Mouse (Mus musculus) embryonic facial prominence, embryonic 12.5 days (tissue): ENCODE measurements around the gene Cdx4. TPM values are rescaled to one million over a fixed set of nuclear protein-coding genes. Genes with fewer than 3 reads are reported as not detected.
A peak's percentile ranks its signal among the peaks of the same experiment; 100 is the strongest.

Experiments
- ATAC-seq: fragments of 200-750 bp; cut with Nextera tagmentation; 2 replicates; pipeline ENCODE4 v1.8.0; 2017; ENCODE audit not compliant: insufficient number of reproducible peaks, insufficient read depth, low FRiP score, low TSS enrichment
- H3K27ac ChIP-seq: fragments of 300-500 bp; sonication (generic); 2 replicates; pipeline ENCODE4 v1.5.1; 2016; ENCODE audit warnings: mild to moderate bottlenecking
- H3K27me3 ChIP-seq: fragments of 300-500 bp; sonication (generic); 2 replicates; pipeline ENCODE4 v1.6.1; 2016; ENCODE audit warnings: mild to moderate bottlenecking, moderate library complexity
- H3K36me3 ChIP-seq: fragments of 300-500 bp; sonication (generic); 2 replicates; pipeline ENCODE4 v1.6.1; 2016; ENCODE audit warnings: mild to moderate bottlenecking
- H3K4me1 ChIP-seq: fragments of 300-500 bp; sonication (generic); 2 replicates; pipeline ENCODE4 v1.6.1; 2016
- H3K4me2 ChIP-seq: fragments of 300-500 bp; sonication (generic); replicated peaks from 2 replicates; pipeline ENCODE4 v1.6.1; 2016; ENCODE audit warnings: mild to moderate bottlenecking, moderate library complexity
- H3K4me3 ChIP-seq: fragments of 300-500 bp; sonication (generic); 2 replicates; pipeline ENCODE4 v1.5.1; 2016; ENCODE audit warnings: mild to moderate bottlenecking
- H3K9ac ChIP-seq: fragments of 300-500 bp; sonication (generic); 2 replicates; pipeline ENCODE4 v1.6.1; 2016; ENCODE audit warnings: mild to moderate bottlenecking, moderate library complexity
- H3K9me3 ChIP-seq: fragments of 300-500 bp; sonication (generic); 2 replicates; pipeline ENCODE4 v1.6.1; 2016; ENCODE audit warnings: mild to moderate bottlenecking, moderate library complexity
- WGBS: fragments of 180-500 bp; shearing (Covaris S2); methylation state at CpG from one replicate; pipeline ENCODE4 v1.1.7; 2016; 5-methylcytosine and 5-hydroxymethylcytosine counted together
- polyA plus RNA-seq: library from polyadenylated mRNA; unstranded; fragments of >200 nt; fragmentation: Nextera tagmentation; extraction: Ambion mirVana; gene quantifications from 2 replicates; pipeline ENCODE4 v1.2.1, GENCODE M21; 2016

Gene Cdx4
- polyA plus RNA-seq, 1 experiment from 2014 or later, result not detected

GRCm38 (mm10) chrX:103331125-103331858 lies 10.1 kb downstream of the Cdx4 start:
- H3K4me3 ChIP-seq, result no peak overlapping the region
- no peaks in the 10 kb centered on the region for H3K36me3 ChIP-seq
- no peak overlapping the region for H3K4me2 ChIP-seq
- no peaks in the 10 kb centered on the region for H3K9me3 ChIP-seq
- no peak overlapping the region for H3K9ac ChIP-seq
- no peaks in the 10 kb centered on the region for H3K4me1 ChIP-seq
- no peak overlapping the region for H3K27ac ChIP-seq
- no peak for ATAC-seq
- 63% methylated on average over 5 of the region's 5 CpGs for WGBS
- peaks cover 21% of the 10 kb centered on the region for H3K27me3 ChIP-seq

DNA sequence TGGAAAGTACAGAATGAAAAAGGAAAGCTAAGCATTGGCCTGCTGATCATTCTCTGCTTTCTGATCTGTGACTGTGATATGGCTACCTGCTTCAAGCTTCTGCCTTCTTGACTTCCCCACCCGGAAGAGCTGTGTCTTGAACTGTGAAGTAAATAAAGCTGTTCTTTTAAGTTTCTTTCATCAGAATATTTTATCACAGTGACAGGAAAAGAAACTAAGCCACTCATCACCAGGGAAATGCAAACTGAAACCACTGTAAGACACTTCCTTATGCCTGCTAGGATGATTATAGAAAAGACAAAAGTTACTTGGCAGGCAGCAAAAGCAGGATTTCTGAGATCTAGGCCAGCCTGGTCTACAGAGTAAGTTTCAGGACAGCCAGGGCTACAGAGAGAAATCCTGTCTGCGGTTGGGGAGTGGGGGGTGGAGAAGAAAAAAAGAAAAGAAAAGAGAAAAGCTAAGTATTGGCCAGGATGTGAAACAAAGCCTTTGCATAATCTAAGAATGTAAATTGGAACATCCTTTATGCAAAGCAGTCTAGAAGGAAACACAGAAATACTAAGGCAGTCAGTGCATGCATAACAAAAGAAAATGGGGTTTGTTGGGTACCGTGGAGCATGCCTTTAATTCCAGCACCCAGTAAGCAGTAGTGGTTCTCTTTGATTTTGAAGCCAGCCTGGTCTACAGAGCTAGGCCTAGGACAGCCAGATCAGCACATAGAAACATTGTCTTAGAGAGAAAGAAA lies 20.3 kb downstream of the Cdx4 start:
- Histone ChIP-seq H3K9me3 (no peaks in the 10 kb centered on the region), H3K36me3 (no peaks in the 10 kb centered on the region), H3K4me2 (no peak overlapping the region), H3K27ac (no peak overlapping the region), H3K4me1 (no peaks in the 10 kb centered on the region), H3K9ac (no peak overlapping the region), H3K27me3 (peaks cover 2% of the 10 kb centered on the region; the same call in 1 of the 2 replicates), H3K4me3 (no peak overlapping the region)
- no peak for ATAC-seq
- 68% methylated on average over 3 of the region's 3 CpGs for WGBS

GRCm38 (mm10) chrX:103355784-103356183 lies 34.6 kb downstream of the Cdx4 start:
- no peaks in the 10 kb centered on the region for H3K36me3 ChIP-seq
- 50% methylated on average over 5 of the region's 5 CpGs for WGBS
- no peak for ATAC-seq
- H3K27me3 ChIP-seq, result peaks cover 28% of the 10 kb centered on the region
- peak overlapping the region; percentile 57 for H3K4me3 ChIP-seq
- H3K4me1 ChIP-seq, result no peaks in the 10 kb centered on the region
- H3K9me3 ChIP-seq, result no peaks in the 10 kb centered on the region
- no peak overlapping the region for H3K27ac ChIP-seq
- H3K9ac ChIP-seq, result no peak overlapping the region
- H3K4me2 ChIP-seq, result peak overlapping the region; percentile 45

DNA sequence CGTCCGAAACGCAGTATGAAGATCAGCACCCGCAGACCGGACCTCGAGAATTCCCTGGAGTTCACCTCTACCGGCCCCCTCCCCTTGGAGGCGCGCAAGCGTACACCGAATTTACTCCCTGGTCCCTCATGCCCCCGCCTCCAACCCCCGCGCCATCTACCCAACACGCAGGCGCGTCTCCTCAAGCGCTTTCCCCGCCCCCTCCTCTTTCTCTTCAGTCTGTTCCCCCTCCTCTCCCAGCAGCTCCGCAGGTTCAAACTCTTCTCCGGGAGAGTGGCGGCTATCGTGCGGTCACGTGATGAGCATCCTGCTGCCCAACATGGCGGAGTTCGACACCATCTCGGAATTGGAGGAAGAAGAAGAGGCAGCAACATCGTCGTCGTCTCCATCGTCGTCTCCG lies 35.1 kb downstream of the Cdx4 start, which contains the start of gene Chic1:
Gene Chic1, plus strand, starts transcription at position 190 of the 400 bp plus-strand sequence.
- 13% methylated on average over 34 of the region's 34 CpGs for WGBS
- Histone ChIP-seq H3K4me1 (no peaks in the 10 kb centered on the region), H3K4me3 (peak within 1 kb of the TSS; percentile 57), H3K27me3 (peaks cover 28% of the 10 kb centered on the region), H3K27ac (no peak within 1 kb of the TSS), H3K9ac (peak within 1 kb of the TSS; percentile 60), H3K4me2 (peak within 1 kb of the TSS; percentile 45), H3K36me3 (no peaks in the 10 kb centered on the region), H3K9me3 (no peaks in the 10 kb centered on the region)
- ATAC-seq, result peak; percentile 86; the same call in 1 of the 2 replicates

- Histone ChIP-seq H3K4me3 (peak overlapping the region; percentile 57), H3K4me2 (peak overlapping the region; percentile 45), H3K4me1 (no peaks in the 10 kb centered on the region), H3K36me3 (no peaks in the 10 kb centered on the region), H3K9ac (peak overlapping the region; percentile 60), H3K27ac (no peak overlapping the region), H3K27me3 (peaks cover 28% of the 10 kb centered on the region), H3K9me3 (no peaks in the 10 kb centered on the region)
- no peak for ATAC-seq
- WGBS, result 10% methylated on average over 24 of the region's 24 CpGs
These were observed 35.6 kb downstream of the Cdx4 start for GRCm38 (mm10) chrX:103356761-103357236.

- WGBS, result 58% methylated on average over 5 of the region's 5 CpGs
- no peaks in the 10 kb centered on the region for H3K4me1 ChIP-seq
- ATAC-seq, result no peak
- H3K36me3 ChIP-seq, result no peaks in the 10 kb centered on the region
- H3K4me3 ChIP-seq, result no peak overlapping the region
- no peak overlapping the region for H3K4me2 ChIP-seq
- no peak overlapping the region for H3K27ac ChIP-seq
- no peaks in the 10 kb centered on the region for H3K9me3 ChIP-seq
- peaks cover 3% of the 10 kb centered on the region; the same call in 1 of the 2 replicates for H3K27me3 ChIP-seq
- no peak overlapping the region for H3K9ac ChIP-seq
These were observed 45.0 kb downstream of the Cdx4 start for GRCm38 (mm10) chrX:103366201-103366600.

GRCm38 (mm10) chrX:103368650-103369049 lies 47.5 kb downstream of the Cdx4 start:
- Histone ChIP-seq H3K4me3 (no peak overlapping the region), H3K27me3 (0 out of 2 replicates have a peak, but pooled peaks cover 3% of the 10 kb centered on the region), H3K9me3 (no peaks in the 10 kb centered on the region), H3K4me1 (no peaks in the 10 kb centered on the region), H3K4me2 (no peak overlapping the region), H3K27ac (no peak overlapping the region), H3K36me3 (no peaks in the 10 kb centered on the region), H3K9ac (no peak overlapping the region)
- 76% methylated on average over 3 of the region's 3 CpGs for WGBS
- ATAC-seq, result no peak

- no peaks in the 10 kb centered on the region for H3K9me3 ChIP-seq
- 76% methylated on average over 2 of the region's 2 CpGs for whole genome bisulfite sequencing
- no peak overlapping the region for H3K4me2 ChIP-seq
- no peak overlapping the region for H3K9ac ChIP-seq
- ATAC-seq, result no peak
- no peaks in the 10 kb centered on the region for H3K4me1 ChIP-seq
- 0 out of 2 replicates have a peak, but pooled peaks cover 3% of the 10 kb centered on the region for H3K27me3 ChIP-seq
- no peak overlapping the region for H3K27ac ChIP-seq
- no peak overlapping the region for H3K4me3 ChIP-seq
- no peaks in the 10 kb centered on the region for H3K36me3 ChIP-seq
These were observed 50.0 kb downstream of the Cdx4 start for GRCm38 (mm10) chrX:103371221-103371620.

- H3K27me3 ChIP-seq, result 0 out of 2 replicates have a peak, but pooled peaks cover 3% of the 10 kb centered on the region
- H3K27ac ChIP-seq, result no peak overlapping the region
- no peaks in the 10 kb centered on the region for H3K36me3 ChIP-seq
- H3K9ac ChIP-seq, result no peak overlapping the region
- 30% methylated on average over 2 of the region's 2 CpGs for WGBS
- no peaks in the 10 kb centered on the region for H3K4me1 ChIP-seq
- H3K4me2 ChIP-seq, result no peak overlapping the region
- ATAC-seq, result no peak
- H3K4me3 ChIP-seq, result no peak overlapping the region
- H3K9me3 ChIP-seq, result no peaks in the 10 kb centered on the region
These were observed 50.4 kb downstream of the Cdx4 start for GRCm38 (mm10) chrX:103371627-103372026.

DNA sequence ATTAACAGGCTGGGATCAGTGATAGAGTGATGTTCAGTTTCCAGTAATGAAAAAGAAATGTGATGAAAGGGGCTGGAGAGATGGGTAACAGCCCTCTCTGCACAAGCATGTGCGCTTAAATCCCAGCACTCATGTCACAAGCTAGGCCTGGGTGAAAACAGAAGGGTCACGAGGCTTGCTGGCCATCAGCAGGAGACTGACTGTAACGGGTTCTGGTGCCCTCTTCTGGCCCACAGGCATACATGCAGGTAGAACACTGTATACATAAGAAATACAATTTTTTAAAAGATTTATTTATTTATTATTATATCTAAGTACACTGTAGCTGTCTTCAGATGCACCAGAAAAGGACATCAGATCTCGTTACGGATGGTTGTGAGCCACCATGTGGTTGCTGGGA lies 53.1 kb downstream of the Cdx4 start:
- Histone ChIP-seq H3K4me1 (no peaks in the 10 kb centered on the region), H3K36me3 (no peaks in the 10 kb centered on the region), H3K9ac (no peak overlapping the region), H3K27me3 (0 out of 2 replicates have a peak, but pooled peaks cover 3% of the 10 kb centered on the region), H3K4me3 (no peak overlapping the region), H3K4me2 (no peak overlapping the region), H3K9me3 (no peaks in the 10 kb centered on the region), H3K27ac (no peak overlapping the region)
- ATAC-seq, result no peak
- WGBS, result 57% methylated on average over 5 of the region's 5 CpGs
